Mouse (Mus musculus): ENCODE results near the gene Mpped2.

DNA sequence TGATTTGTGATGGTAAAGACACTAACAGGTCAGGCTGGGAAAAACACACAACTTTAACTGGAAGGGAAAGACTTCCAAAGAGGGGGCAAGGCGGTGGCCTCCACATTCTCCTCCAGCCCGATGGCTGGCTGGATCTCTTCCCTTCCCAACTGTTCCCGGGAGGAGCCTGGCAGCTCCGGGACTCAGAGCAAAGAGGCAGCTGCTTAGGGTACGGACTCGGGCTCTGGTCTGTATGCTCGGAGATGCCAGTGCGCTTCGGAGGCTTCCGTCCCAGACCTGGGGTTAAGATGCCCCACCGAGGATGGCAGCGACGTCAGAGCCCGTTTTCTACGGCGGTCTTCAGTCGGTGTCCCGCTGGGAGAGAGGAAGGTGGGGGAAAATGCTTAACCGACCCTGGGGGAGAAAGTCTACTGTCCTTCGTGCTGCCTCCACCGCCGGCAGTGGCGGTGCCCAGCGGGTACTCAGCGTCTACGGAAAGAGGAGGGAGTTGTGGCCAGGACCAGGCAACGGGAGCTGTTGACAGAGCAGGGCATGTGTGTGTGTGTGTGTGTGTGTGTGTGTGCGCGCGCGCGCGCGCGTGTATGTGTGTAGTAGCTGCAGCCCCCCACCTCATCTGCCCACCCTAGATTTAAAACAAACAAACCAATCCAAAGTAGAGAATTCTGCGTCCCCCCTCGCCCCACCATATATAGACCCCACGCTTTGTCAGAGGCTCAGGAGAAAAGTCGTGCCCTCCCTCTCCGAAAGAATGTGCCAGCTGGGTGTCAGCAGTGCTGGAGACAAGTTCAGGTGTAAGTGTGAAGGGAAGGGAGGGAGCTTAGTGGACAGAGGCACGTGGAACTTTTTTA lies 2.0 kb downstream of the Mpped2 start:
- TF ChIP-seq CTCF (IDR thresholded peaks at IDR 0.05; ENCODE audit: low read depth), result no peak
- TF ChIP-seq EP300 (optimal IDR thresholded peaks at IDR 0.05), result no peak
